Mouse (Mus musculus) embryonic fibroblast, embryonic 13.5 days (primary cell): Measurements from ENCODE around the gene Cish.

ENCODE experiments used
- CTCF ChIP-seq: IDR thresholded peaks from 2 replicates; pipeline ENCODE4 v1.5.1; 2011; ENCODE audit warnings: mild to moderate bottlenecking, control low read depth, low read length, moderate library complexity, borderline replicate concordance; ENCODE audit not compliant: insufficient read depth
- POLR2A ChIP-seq: IDR thresholded peaks from 2 replicates; pipeline ENCODE4 v1.6.1; 2011; ENCODE audit warnings: low read depth, mild to moderate bottlenecking, control low read depth, low read length, moderate library complexity

GRCm38 (mm10) chr9:107275710-107276109 lies 20.1 kb upstream of the Cish start:
- no peak for TF ChIP-seq CTCF
- TF ChIP-seq POLR2A = no peak
